Mouse (Mus musculus): ENCODE data around the gene Vmn1r184. TPM values are rescaled to one million over a fixed set of nuclear protein-coding genes. Genes with fewer than 3 reads are reported as not detected.

Gene Vmn1r184
- polyA plus RNA-seq (2017; shearing (Covaris generic)): under 1 TPM; 0.02 to 0.06 TPM

DNA sequence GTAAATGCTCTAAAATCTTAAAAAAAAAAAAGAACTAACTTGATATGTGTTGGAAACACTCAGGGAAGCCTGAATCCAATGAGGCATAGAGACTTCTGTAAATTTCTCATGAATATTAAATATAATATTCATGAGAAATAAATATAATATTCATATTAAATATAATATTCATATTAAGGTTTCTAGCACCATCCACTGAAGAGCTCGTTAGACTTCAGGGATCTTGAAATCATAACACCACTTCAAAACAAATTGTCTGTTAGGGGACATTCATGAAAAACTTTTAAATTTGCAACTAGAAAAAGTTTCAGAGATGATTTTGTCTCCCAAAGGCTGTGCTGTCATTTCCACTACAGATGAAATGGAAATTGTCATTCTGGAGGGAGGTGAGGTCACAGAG, at the start of gene Vmn1r184:
Vmn1r184 (plus strand) TSS at position 301 of the 400 bp plus-strand sequence.

DNA sequence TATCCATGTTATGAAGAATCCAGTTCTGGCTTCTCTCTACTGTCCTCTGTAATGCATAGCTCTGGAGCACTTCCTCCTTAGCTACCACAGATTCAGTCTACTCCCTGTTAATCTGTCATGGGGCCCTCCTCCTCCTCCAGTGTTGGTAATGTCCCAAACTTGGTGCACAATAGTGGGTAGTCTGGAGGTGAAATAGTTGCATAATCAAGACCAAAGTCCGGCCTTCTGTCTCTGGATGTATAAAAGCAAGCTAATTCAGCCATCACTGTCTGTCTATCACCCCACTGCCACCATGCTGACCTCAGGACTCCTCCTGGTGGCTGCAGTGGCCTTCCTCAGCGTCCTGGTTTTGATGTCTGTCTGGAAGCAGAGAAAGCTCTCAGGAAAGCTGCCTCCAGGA, 46.8 kb downstream of the Vmn1r184 start, which contains the start of gene Cyp2a4:
Cyp2a4 (plus strand) TSS at position 244 of the 400 bp plus-strand sequence.

Other genes starting within 250 kb of the Vmn1r184 start
- gene Cyp2b13, start 198.8 kb upstream of the Vmn1r184 start, polyA plus RNA-seq (2017; shearing (Covaris generic)): not detected
- gene Cyp2b9, start 86.9 kb upstream of the Vmn1r184 start, polyA plus RNA-seq (2017; shearing (Covaris generic)): under 1 TPM in 1 of 2 experiments, not detected in 1; 0.15 TPM
- gene Cyp2a4, start 46.8 kb downstream of the Vmn1r184 start, polyA plus RNA-seq (2017; shearing (Covaris generic)): not detected
- not detected for gene Nlrp9c, start 143.4 kb downstream of the Vmn1r184 start, polyA plus RNA-seq (2017; shearing (Covaris generic))
- gene Nlrp4a, start 174.8 kb downstream of the Vmn1r184 start, polyA plus RNA-seq (2017; shearing (Covaris generic)): under 1 TPM in 1 of 2 experiments, not detected in 1; 0.57 TPM

All from activated CD4-positive, CD25-positive, alpha-beta regulatory T cell (primary cell).